Mouse (Mus musculus) brain, embryonic 14.5 days (tissue): Measurements from ENCODE around the gene Uaca. TPM values are rescaled to one million over a fixed set of nuclear protein-coding genes. Genes with fewer than 3 reads are reported as not detected.

Experiments used
- DNase-seq: peaks from one replicate; pipeline ENCODE4 v3.0.0-alpha.2; 2011; ENCODE audit warnings: low read depth
- CTCF ChIP-seq: fragments of 200-500 bp; IDR thresholded peaks from 2 replicates; pipeline ENCODE4 v1.5.1; 2012; ENCODE audit warnings: inconsistent platforms, mild to moderate bottlenecking, moderate library complexity, borderline replicate concordance; ENCODE audit not compliant: insufficient read depth, insufficient read length; ENCODE audit errors: extremely low read depth
- POLR2A ChIP-seq: fragments of 200-500 bp; IDR thresholded peaks from 2 replicates; pipeline ENCODE4 v1.6.1; 2012; ENCODE audit warnings: mild to moderate bottlenecking, inconsistent platforms, borderline replicate concordance; ENCODE audit not compliant: poor library complexity, insufficient read depth, insufficient read length, severe bottlenecking; ENCODE audit errors: extremely low read depth
- polyA plus RNA-seq: library from polyadenylated mRNA; depleted of rRNA; stranded (reverse); fragments of >200 nt; gene quantifications from 2 replicates; pipeline ENCODE4 v1.2.3, GENCODE M21; 2012; rRNA removed

Uaca gene
- polyA plus RNA-seq, 1 experiment = 18.2 TPM

GRCm38 (mm10) chr9:60899201-60899600, 104.9 kb downstream of the Uaca start:
- DNase-seq = peak; percentile 14
- TF ChIP-seq POLR2A (no peak), CTCF (no peak)

GRCm38 (mm10) chr9:60899797-60900459, 105.6 kb downstream of the Uaca start:
- no peak for TF ChIP-seq POLR2A
- no peak for TF ChIP-seq CTCF
- DNase-seq = peak; percentile 30

GRCm38 (mm10) chr9:60912266-60912665, 117.9 kb downstream of the Uaca start:
- DNase-seq = no peak
- TF ChIP-seq CTCF (no peak), POLR2A (no peak)

GRCm38 (mm10) chr9:60913626-60914025, 119.3 kb downstream of the Uaca start:
- TF ChIP-seq CTCF = no peak
- no peak for TF ChIP-seq POLR2A
- DNase-seq = no peak

GRCm38 (mm10) chr9:60919936-60920672, 125.8 kb downstream of the Uaca start:
- DNase-seq = peak; percentile 89
- TF ChIP-seq CTCF = no peak
- TF ChIP-seq POLR2A = no peak

GRCm38 (mm10) chr9:60920673-60921062, 126.3 kb downstream of the Uaca start:
- DNase-seq = peak; percentile 88
- TF ChIP-seq CTCF = no peak
- TF ChIP-seq POLR2A = no peak

- TF ChIP-seq POLR2A = no peak
- no peak for TF ChIP-seq CTCF
- no peak for DNase-seq
These were observed 126.9 kb downstream of the Uaca start for GRCm38 (mm10) chr9:60921287-60921686.

GRCm38 (mm10) chr9:60921831-60922230, 127.5 kb downstream of the Uaca start:
- no peak for DNase-seq
- no peak for TF ChIP-seq POLR2A
- no peak for TF ChIP-seq CTCF

GRCm38 (mm10) chr9:60926301-60926700, 132.0 kb downstream of the Uaca start:
- peak; percentile 75 for DNase-seq
- TF ChIP-seq POLR2A = no peak
- TF ChIP-seq CTCF = no peak

- DNase-seq = no peak
- TF ChIP-seq POLR2A (no peak), CTCF (no peak)
These were observed 135.1 kb downstream of the Uaca start for GRCm38 (mm10) chr9:60929290-60929983.

Other genes starting within 250 kb of the Uaca start
- 63.1 and 72.4 TPM in 2 replicates for gene Lrrc49, start 106.4 kb upstream of the Uaca start, polyA plus RNA-seq
- gene Larp6, start 81.6 kb upstream of the Uaca start, polyA plus RNA-seq = 9.8 and 14.2 TPM in 2 replicates